Mouse (Mus musculus): ENCODE data around the gene Clstn2.

- TF ChIP-seq CTCF (conservative IDR thresholded peaks at IDR 0.05; ENCODE audit: low read length) = no peak
- TF ChIP-seq NANOG (IDR thresholded peaks at IDR 0.05; ENCODE audit: borderline replicate concordance, low read length) = no peak
- no peak for TF ChIP-seq POU5F1 (IDR thresholded peaks at IDR 0.05; ENCODE audit: borderline replicate concordance, low read length)
Measured at GRCm38 (mm10) chr9:97919326-97919725, 113.7 kb downstream of the Clstn2 start.

Data from E14TG2a.4 (cell line).